Mouse (Mus musculus) T-helper 2 cell (primary cell): Measurements from ENCODE around the gene Zfp109.
"Not testable (repeated sequence)": the region's sequence is repeated elsewhere in the genome, so short reads cannot be mapped to it uniquely, and the experiment has no call there.

Experiments
- in situ Hi-C: fragments of 300-600 bp; cut with MboI, MseI; formaldehyde crosslinking; loops from one replicate; pipeline ENCODE4 v1.15.1; 2025; ENCODE audit warnings: high pct_unique_total_duplicates

Gene Zfp109

DNA sequence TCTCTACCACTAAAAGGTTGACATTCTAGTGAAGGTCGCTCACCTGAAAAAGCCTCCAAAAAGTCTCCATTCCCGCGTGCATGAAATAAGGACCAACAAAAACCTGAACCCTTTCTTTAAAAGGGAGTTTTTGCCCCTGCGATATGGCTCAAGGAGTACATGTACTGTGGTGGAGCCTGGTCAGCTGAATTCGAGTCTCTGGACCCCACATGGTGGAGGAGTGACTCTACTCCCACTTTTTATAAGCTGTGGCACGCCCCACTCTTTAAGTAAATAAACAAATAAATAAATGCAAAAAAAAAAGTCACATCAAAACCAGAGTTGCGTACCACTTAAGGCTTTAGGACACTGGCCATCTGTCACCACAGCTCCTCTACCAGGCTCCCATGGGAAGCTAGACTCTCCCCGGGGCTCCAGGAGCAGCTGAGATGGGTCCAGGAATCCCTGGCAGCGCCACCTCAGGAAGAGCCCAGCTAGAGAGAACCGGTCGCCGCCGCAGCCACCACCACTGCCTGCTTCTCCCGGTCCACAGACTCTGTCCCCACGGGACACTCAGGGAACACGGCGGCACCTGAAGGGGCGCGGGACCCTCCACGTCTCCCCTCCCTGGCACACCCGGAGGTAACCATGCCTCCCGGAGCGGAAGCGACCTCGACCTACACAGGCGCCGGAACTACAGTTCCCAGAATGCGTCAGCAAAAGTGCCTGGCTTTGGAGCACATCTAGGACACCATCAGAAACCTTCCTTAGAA is at the start of gene Zfp109:
Zfp109 (minus strand) TSS at position 521 of the 752 bp plus-strand sequence.
- in situ Hi-C loops = no loop called here

DNA sequence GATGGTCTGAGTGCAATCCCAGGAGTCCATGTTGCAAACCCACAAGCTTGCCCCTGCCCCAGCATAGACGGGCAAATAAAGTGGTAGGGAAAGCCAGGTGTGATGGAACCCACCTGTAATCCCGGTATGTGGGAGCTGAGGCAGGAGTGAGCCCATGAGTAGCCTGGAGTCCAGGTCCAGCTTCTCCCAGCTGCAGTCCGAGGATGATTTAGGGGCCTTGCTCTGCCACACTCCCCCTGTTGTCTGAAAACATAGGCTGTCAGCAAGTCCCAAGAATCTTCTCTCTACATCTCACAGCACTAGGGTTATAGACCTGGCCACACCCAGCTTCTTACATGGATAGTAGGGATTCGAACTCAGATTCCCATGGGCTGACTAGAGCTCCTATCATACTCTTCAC is 49.6 kb upstream of the Zfp109 start:
- in situ Hi-C loops = loop anchor here (10.0 kb wide), 1 partner anchor 132 kb away; no protein-coding TSS in a partner anchor

DNA sequence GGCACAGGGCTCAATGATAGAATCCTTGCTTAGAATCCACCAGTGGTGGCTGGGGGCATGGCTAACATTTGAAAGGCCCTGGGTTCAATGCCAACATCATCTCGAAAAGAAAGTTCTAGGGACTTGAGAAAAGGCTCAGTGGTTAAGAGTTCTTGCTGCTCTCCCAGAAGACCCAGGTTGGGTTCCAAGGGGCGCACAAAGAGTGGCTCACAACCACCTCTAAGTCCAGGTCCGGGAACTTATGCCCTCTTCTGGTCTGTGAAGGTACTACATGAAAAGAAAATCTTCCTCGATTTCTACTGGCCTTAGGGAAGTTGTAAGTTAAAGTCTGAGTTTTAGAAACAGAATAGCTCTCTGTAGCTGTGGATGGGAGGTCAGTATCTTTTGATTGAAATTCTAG is 48.7 kb upstream of the Zfp109 start:
- in situ Hi-C loops = loop anchor here (10.0 kb wide), 1 partner anchor 131 kb away; no protein-coding TSS in a partner anchor

DNA sequence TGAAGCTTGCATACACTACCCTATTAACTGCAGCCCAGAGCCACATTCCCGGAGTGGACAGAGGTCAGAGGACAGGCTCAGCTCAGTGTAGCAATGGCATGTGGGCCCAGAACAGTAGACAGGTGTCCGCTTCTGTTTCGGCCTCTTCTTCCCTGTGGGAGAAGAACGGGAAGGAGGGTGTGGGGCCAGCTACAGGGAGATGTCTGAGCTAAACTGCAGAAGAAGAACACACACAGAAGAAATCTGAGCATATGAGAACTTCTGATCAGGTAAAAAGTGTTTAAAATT is 43.4 kb upstream of the Zfp109 start:
- in situ Hi-C loops = loop anchor here (10.0 kb wide), 1 partner anchor 126 kb away; no protein-coding TSS in a partner anchor

DNA sequence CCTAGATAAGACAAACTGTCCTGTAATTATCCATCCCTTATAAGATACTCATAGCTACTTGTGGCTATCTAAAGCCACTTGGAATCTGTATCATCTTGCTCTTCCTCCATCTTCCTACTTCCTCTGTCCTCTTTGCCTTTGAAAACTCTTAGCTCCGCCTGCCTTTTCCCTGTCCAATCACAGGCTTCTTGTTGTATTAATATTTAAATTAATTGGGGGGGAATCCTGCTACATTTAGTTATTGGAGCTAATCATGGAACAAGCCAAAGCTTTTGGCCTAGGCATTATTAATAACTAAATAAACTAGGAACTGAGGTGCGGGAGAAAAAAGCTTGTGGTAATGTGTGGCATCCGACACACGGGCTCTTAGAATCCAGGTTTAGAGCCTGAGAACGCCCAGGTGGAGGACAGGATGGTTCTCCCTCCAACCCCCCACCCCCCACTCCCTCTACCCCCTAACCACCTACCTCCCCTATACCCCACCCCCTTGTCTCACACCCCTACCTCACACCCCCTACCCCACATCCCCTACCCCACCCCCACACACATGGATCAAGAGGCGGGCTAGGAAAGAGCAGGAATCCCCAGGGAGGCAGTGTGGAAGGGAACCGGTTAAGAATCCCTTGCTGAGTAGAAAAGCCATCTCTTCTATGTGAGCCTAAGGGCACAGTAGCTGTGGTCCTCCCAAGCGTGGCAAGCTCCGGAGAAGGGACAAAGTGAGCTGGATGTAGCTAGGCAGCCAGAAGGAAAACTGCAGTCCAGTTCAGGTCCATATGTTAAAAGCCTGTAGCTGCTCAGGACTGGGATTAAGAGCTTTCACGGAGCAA is 42.9 kb upstream of the Zfp109 start:
- in situ Hi-C loops = loop anchor here (10.0 kb wide), 1 partner anchor 125 kb away; no protein-coding TSS in a partner anchor

DNA sequence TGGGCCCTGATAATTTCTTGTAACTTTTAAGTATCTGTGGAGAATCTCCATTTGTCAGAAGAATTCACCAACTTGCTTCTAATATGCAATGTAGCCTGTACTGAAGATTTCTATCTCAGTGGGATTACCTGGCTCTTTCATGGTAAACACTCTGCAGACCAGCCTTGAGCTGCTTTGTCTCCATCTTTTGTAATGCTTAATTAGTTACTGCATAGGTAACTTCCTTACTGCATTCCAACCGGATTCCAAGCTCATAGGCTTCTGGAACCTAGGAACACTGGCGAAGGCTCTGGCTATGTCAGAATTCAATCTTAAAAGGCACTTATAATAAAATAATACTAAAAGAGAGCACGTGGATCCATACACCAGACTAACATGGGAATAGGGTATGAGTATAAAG is 41.4 kb upstream of the Zfp109 start:
- in situ Hi-C loops = not testable (repeated sequence)

DNA sequence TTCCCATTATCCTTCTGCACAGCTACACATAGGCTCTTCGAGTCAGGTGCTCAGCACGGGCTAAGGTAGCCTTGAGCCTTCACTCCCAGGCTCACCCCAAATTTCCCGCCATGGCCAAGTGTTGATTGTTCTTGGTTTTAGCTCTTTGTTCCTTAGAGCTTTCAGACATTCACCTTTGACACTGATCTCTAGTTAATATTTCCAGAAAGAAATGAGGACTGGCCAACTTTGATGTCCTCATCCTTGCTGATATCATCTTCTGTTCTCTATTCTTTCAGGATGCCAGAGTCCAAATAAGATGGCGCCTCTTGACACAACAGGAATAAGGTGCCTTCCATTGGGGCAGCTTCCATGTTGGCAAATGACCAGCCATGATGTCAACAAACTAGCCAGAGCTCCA is 37.1 kb upstream of the Zfp109 start:
- in situ Hi-C loops = no loop called here

DNA sequence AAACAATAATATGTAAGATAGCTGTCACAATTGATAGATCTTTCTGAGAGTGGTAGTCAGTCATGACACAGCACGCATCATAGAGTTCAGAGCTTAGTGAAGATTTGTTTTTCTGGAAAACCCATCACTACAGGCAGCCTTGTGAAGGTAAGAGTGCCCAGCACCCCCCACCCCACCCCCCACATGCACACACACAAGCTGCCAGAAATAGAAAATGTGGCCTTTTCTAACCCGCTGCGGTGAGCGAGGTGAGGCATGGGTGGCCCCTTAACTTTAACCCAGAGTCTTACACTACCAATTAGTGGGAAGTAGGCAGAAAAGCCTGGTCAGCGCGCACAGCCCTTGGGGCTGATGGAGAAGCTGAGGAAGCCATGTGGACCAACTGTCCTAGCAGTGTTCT is 33.8 kb upstream of the Zfp109 start:
- in situ Hi-C loops = no loop called here

DNA sequence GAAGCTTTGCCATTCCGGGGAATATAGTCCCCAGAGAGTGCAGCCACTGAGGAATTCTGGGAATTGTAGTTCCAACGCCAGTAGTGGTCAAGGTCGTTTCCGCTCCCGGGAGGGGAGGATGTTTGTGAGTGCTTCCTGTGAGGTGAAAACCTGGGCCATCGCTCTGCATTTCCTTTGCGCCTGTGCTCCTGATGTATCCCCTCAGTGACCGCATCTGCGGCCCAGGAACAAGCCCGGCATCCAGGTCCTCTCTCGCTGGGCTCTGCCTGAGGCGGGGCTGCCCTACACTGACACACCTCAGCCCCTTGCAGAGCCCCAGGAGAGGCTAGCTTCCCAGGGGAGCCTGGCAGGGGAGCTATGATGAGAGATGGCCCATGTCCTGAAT is 32.9 kb upstream of the Zfp109 start, which contains the start of gene Zfp93:
Zfp93 (plus strand) TSS at position 133 of the 385 bp plus-strand sequence.
- in situ Hi-C loops = no loop called here

DNA sequence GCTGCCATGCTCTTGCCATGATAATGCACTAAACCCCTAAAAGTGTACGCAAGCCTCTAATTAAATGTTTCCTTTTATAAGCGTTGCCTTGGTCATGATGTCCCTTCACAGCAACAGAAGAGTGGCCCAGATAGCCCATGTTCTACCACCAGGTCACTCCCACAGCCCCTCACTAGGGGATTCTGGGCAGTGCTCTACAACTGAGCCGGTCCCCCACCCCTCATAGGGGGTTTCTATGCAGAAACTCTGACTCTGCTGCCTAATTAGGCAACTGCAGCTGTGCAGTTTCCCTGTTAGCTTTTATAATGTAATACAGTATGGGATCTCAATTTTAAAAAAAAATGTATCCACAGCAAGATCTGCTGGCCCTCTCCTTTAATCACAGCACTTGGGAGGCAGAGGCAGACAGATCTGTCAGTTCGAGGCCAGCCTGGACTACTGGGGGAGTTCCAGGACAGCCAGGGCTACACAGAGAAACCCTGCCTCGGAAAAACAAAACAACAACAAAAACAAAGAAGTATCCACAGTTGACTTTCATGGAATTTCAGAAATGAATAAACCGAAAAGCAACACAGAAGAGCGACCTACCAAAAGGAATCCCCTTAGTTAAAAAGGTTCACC is 32.4 kb upstream of the Zfp109 start:
- in situ Hi-C loops = no loop called here

DNA sequence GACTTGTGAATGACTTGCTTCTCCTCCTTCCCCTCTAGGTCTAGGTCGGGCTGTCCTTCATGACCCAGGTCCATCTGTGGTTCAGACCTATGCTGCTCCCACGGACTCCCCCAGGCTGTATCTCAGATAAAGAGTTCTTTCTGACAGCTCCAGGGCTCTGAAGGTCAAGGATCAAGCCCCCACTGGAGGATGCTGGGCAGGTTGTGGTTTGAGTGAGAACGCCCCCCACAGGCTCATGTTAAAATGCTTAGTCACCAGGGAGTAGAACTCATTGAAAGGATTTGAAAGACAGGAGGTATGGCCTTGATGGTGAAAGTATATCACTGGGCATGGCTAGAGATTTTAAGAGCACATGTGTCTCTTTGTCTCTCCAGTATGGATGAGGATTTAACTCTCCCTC is 31.9 kb upstream of the Zfp109 start:
- in situ Hi-C loops = no loop called here

DNA sequence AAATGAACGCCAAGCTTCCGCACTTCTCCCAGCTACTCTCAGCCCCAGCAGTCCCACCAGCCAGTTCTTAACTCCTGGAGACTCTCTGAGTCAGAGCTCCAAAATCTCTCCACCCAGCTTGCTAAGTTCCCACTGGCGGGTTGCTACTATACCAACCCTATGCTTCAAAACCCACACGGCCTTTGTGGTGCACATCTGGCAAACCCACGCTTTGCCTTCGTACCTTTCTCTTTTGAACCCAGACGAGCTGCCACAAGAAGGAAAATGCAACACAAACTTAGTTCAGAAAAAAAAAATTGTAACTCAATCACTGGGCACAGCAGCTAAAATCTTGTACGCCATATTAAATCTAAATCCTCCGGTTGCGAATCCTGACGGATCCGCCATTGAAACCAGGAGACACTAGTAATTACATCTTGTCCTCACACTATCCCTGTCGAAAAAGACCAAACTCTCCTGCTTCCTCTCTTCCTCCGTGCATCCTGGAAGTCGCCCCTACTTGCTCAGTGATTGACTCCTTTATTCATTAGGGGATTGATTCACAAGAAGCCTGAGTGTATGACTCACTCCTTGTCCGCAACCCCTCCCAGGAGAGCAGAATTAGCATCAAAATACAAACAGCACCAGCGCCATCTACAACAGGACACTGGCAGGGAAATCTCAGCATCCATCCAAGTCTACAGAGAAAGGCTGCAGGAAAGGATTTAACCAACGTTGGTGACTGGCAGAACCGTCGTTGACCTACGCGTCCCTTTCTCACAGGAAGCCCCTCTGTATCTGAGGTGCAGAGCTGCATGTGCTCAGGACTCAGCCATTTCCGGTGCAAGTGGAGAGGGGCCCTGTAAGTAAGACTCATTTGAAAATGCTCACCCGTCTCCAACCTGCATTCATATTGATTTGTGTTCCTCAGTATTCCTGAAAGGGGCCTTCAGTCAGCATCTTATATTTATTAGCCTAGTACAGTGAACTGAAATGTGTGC is 31.1 kb upstream of the Zfp109 start:
- in situ Hi-C loops = no loop called here

DNA sequence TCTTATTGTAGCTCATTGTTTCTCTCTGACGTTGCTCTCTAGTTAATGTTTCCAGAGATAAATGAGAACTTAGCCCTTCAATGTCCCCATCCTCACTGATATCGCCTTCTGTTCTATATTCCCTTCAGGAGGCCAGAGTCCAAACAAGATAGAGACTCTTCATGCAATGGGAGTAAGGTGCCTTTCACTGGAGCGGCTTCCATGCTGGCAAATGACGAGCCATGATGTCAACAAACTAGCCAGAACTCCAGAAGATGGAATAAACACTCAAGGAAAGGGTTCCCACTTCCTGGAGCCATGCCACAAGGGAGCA is 22.6 kb upstream of the Zfp109 start:
- in situ Hi-C loops = no loop called here

DNA sequence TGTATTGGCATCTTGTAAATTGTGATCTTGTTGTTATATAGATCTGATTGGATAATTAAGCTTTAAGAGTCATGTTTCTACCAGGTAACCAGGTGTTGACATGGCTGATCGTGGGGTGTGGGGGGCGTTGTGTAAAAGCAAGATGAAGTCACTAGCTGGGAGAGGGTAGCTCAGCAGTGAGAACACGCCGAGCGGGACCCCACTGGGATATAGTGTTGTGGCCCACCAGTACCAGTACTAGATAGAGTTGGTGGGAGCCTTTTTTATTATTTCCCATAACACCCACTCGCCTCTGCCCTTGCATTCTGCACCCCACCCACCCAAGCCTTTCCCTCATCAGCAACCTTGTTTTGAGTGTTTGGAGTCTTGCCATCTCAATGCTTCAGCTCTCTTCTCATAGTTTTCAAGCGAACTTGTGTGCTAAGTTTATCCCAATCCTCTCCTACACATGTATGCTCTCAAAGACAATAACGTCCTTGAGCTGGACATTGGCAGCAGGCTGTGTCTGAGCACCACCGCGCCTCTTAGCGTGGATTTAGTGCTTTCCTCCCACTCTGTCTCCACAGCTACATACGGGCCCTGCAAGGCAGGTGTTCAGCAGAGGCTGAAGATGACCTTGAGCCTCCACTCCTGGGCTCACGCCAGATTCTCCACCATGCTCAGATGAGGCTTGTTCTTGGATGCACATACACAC is 22.1 kb upstream of the Zfp109 start:
- in situ Hi-C loops = no loop called here

DNA sequence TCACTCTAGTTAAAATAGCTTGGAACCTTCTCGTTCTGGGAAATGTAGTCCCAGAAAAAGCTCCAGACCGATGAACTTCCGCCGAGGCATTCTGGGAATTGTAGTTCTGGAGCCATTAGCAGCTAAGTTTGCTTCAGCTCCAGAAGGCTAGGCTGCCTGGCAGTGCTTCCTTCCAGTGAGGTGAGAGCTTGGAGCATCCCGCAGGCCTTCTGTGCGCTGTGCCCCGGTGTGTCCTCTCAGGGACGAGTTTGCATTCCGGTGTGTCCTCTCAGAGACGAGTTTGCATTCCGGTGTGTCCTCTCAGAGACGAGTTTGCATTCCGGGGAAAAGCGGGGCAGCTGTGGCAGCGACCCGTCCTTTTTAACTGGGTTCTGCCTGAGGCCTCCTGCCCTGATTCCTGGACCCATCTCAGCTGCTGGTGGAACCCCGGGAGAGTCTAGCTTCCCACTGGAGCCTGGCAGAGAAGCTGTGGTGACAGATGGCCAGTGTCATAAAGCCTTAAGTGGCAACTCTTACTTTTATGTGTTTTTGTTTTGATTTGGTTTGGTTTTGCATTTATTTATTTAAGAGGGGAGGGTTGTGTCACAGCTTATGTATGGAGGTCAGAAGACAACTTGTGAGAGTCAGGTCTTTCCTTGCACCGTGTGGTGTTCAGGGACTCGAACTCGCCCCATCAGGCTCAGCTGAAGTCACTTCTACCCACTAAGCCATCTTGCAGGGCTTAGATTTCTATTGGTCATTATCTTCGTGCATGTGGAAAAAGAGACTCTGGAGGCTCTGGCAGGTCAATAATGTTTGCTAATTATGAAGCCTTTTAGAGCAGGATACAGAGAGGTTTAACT is 17.5 kb upstream of the Zfp109 start, which contains the start of gene Zfp108:
Zfp108 (plus strand) TSS at position 162 of the 842 bp plus-strand sequence.
- in situ Hi-C loops = no loop called here

DNA sequence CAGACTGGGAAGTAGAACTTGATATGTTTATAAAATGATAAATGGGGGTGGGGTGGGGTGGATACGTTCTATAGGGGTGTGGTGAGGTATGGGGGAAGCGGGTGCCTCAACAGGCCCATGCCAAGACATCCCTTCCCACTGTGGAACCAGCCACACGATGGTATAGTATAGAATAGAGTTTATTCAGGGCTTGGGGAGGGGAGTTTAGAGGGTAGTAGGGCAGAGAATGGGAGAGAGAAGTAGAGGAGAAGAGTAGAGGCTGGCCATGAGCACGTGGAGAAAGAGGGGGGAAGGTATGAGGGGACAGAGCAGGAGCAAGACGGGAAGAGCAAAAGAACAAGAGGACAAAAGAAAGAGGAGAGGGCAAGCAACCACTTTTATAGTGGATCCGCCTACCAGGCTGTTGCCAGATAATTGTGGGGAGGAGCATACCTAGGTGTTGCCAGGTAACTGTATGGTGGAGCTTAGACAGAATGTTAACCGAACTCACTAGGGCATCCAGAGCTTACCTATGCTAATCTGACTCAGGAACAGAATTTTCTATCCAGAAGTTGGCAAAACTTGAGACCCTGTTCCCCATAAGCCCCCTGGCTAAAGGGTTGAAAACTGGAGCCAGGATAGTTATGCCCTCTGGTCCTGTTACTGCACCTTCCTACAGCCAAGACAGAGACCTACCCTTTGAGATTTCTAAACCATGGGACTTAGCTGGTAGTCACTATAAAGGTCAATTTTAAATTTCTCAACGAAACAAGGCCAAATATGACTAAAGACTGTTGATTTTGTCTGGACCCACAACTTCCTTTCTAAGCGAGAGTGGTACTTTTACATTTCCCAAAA is 16.6 kb upstream of the Zfp109 start:
- in situ Hi-C loops = no loop called here

DNA sequence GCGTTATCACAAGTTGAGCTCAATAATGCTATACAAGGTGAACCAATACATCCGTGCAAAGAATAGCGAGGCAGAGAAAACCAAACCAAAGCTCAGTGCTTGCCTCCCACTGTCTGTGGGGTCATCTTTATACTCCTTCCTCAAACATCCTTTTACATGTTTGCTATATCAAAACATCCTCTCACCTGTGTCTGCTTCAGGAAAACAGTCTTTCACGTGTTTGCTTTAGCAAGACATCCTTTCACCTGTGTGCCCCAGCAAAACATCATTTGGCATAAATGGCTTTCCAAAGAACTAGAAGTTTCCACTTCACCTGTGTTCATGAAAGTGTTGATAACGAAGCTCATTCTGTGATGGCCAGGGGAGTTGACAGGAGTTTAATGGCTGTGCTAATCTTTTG is 26.0 kb downstream of the Zfp109 start, which contains the start of gene Zfp111:
Zfp111 (minus strand) TSS at position 101 of the 400 bp plus-strand sequence.
- in situ Hi-C loops = no loop called here

DNA sequence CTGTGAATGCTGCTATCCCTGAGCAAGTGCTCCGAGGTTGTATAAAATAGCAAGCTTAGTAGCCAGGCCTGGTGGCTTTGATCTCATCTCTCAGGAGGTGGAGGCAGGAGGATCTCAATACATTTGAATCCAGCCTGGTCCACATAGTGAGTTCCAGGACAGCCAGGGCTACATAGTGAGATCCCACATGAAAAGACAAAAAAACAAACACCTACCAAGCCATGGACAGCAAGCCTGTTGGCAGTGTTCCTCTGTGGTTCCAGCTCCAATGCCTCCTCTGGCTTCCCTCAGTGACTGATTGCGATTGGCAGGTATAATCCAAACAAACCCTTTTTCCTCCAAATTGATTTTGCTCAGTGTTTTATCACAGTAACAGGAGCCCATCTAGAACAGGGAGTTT is 27.1 kb downstream of the Zfp109 start:
- in situ Hi-C loops = no loop called here
